Mouse (Mus musculus): ENCODE results near the gene Znrf1.

Znrf1 gene

DNA sequence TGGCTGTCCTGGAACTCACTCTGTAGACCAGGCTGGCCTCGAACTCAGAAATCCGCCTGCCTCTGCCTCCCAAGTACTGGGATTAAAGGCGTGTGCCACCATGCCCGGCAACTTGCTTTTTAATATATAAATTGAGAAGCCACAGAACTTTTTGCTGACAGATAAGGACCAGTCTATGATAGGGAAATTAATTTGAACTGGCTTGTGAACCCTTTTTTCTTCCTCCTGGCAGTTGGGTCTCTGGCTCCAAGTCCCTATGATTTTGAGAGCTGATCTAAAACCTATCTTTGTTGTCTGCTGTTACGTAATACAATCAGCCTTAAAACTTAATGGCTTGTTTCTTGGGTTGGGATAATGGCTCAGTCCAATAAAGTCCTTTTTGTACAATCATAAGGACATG, 27.2 kb downstream of the Znrf1 start:
- in situ Hi-C loops (cut with MboI; ENCODE audit: low pct_unique_long_range_greater_than_20kb in 1 of 2, low sequenced_read_pairs in 2 of 2, unreplicated experiment in 1 of 2), result no loop called here

DNA sequence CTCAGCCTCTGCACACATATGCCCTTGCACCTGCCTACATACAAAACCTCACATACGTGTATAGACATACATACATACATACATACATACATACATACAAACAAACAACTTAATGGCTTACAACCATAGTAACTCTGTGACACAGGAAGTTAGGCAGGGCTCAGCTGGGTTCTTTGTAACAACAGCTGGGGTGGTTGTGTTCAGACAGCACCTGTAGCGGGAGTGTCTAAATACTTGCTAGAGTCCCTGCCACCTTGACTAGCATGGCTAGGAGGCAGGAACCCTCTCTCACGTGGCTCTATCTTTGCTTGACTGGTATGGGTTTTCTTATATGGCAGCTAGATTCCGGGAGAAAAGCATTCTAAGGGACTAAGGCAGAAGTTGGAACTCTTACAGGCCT, 27.8 kb downstream of the Znrf1 start:
- in situ Hi-C loops (cut with MboI; ENCODE audit: low pct_unique_long_range_greater_than_20kb in 1 of 2, low sequenced_read_pairs in 2 of 2, unreplicated experiment in 1 of 2), result no loop called here

DNA sequence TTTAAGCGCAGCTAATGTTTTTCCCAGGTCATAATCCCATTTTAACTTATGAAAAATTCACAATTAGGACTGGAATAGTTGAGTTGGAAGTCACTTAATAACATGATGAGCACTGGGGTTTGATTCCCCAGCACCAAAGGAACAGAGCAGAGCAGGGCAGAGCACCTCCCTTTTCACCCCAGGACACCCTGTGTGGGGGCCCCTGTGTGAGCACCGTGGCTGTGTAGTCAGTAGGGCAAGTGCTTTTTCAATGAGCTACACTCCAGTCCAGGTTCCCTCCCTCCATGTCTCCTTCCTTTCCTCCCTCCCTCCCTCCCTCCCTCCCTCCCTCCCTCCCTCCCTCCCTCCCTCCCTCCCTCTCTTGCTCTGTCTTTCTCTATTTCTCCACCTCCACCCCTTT, 28.2 kb downstream of the Znrf1 start:
- in situ Hi-C loops (cut with MboI; ENCODE audit: low pct_unique_long_range_greater_than_20kb in 1 of 2, low sequenced_read_pairs in 2 of 2, unreplicated experiment in 1 of 2), result no loop called here

DNA sequence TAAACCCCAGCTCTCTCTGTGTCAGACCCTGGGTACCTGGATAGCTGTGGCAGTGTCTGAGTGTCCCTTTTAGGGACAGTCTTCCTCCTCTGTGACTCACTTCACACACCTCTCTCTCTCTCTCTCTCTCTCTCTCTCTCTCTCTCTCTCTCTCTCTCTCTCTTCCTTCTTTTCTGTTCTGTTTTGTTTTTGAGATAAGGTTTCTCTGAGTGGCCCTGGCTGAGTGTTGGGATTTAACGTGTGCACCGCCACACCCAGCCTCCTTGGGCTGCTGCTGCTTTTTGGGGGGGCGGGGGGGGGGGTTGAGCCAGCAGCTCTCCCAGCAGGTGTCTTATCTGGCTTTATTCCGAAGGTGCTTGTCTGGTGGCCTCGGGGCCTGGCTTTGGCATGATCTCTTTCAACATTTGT, 29.9 kb downstream of the Znrf1 start:
- in situ Hi-C loops (cut with MboI; ENCODE audit: low pct_unique_long_range_greater_than_20kb in 1 of 2, low sequenced_read_pairs in 2 of 2, unreplicated experiment in 1 of 2), result no loop called here

DNA sequence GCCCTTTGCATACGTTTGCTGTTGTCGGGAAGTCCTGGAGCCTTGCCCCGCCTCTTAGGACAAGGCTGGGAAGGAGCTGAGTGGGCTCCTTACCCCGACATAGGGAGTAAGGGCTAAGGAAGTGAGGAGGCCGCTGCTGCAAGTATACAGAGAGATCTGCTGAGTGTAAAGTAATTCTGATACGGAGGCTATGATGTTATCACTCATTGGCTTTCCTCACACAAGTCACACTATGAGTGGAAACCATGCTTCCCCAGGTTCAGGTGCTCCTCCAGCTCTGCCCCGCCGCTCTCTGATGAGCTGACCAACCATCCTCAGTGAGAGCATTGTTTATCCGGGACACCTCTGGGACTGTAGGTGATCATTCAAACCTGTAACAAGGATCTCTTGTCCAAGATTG, 30.4 kb downstream of the Znrf1 start:
- in situ Hi-C loops (cut with MboI; ENCODE audit: low pct_unique_long_range_greater_than_20kb in 1 of 2, low sequenced_read_pairs in 2 of 2, unreplicated experiment in 1 of 2), result no loop called here

DNA sequence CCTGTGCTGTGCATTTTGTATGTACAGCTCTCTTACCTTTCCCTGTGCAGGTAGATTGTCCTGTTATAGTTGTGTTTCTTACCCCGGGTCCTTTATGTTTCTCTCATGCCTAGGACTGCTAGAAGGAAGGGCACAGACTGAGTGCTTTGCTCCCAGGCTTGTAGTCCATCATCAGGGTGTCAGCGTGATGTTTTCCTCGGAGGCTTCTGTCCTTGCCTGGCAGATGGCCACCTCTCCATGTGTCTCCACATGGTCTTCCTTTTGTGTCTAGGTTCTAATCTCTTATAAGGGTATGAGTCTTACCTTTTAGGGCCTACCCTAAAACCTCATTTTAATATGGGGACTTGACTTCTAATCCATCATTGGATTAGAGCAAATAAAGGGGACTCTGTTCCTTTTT, 31.7 kb downstream of the Znrf1 start:
- in situ Hi-C loops (cut with MboI; ENCODE audit: low pct_unique_long_range_greater_than_20kb in 1 of 2, low sequenced_read_pairs in 2 of 2, unreplicated experiment in 1 of 2), result no loop called here

DNA sequence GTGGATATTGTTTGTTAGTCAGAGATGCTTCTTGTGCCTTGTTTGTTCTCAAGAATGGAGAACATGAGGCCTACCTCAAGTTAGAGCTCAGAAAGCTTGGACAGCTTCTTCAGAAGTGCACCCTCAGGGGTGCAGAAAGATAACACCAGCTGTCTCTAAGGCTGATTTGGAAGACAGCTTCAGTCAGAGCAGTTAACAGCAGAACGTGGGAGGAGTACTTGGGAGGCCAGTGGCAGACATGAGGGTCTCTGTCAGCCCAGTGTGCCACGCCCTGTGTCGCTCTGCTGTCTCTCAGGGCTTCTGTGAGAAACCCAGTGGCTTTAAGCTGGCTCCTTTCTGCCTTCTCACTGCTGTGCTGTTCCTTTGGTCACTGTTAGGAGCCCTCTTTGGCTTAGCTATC, 32.1 kb downstream of the Znrf1 start:
- in situ Hi-C loops (cut with MboI; ENCODE audit: low pct_unique_long_range_greater_than_20kb in 1 of 2, low sequenced_read_pairs in 2 of 2, unreplicated experiment in 1 of 2), result no loop called here

DNA sequence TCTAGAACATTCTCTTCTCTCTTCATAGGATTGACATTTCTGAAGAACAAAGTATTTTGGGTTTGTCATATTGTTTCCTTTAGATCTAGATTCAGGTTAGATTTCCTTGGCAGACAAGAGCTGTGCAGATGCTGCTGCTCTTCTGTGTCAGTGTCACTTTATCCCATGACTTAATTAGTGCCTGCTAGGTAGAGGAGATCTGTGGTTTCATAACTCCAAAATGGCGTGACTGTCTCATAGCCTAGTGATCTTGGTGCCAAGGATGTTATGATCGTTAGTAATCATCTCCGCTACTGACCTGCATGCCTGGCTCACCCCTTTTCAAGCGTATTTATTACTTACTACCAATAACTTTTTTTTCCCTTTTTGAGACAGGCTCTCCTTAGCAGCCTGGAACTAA, 34.0 kb downstream of the Znrf1 start:
- in situ Hi-C loops (cut with MboI; ENCODE audit: low pct_unique_long_range_greater_than_20kb in 1 of 2, low sequenced_read_pairs in 2 of 2, unreplicated experiment in 1 of 2), result no loop called here

DNA sequence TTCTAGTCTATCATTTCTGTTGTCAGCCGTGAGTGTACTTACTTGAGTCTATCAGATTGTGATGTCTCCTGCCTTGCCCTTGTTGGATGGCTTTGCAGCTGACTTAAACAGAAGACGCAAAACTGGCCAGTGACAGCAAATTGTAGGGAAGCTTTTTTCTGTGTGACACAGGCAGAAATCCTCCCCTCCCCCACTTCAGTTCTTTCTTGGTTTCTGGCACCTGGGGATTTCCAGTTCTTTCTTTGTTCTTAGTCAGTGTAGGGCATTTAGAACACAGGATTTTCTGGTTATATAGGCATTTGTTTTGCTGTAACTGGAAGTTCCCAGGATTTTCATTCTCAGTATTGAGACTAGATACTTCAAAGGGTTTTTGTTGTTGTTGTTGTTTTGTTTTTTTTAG, 34.5 kb downstream of the Znrf1 start:
- in situ Hi-C loops (cut with MboI; ENCODE audit: low pct_unique_long_range_greater_than_20kb in 1 of 2, low sequenced_read_pairs in 2 of 2, unreplicated experiment in 1 of 2), result no loop called here

DNA sequence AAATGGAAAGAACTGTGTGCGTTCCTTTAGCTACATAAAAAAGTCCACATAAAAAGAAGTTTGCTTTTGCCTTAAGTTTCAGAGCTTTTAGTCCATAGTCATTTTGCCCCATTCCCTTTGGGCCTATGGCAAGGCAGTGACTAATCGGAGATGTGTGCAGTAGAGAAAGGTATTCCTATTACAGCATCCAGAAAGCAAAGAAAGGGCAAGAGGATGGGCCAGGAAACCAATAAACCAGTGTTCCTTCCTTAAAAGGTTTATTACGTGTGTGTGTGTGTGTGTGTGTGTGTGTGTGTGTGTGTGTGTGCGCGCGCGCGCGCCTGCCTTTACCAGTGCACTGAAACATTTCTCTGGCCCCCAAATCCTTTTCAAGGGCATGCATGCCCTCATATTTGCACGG, 35.8 kb downstream of the Znrf1 start:
- in situ Hi-C loops (cut with MboI; ENCODE audit: low pct_unique_long_range_greater_than_20kb in 1 of 2, low sequenced_read_pairs in 2 of 2, unreplicated experiment in 1 of 2), result no loop called here

DNA sequence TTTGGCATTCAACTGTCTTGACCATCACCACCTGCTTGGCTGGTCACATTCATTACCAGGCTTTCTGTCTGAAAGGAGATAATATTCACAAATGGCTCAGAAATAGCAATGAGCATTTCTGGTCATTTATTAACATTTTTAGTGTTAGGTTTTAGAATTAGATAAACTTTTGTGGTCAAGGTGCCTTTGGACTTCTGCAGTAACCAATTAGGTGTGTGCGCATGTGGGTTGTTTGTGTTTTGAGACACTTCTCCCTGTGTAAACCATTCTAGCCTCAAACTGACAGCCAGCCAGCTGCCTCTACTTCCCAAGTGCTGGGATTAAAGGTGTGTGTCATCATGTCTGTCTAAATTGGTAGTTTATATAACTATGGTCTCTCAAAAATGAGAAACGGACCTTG, 36.5 kb downstream of the Znrf1 start:
- in situ Hi-C loops (cut with MboI; ENCODE audit: low pct_unique_long_range_greater_than_20kb in 1 of 2, low sequenced_read_pairs in 2 of 2, unreplicated experiment in 1 of 2), result no loop called here

DNA sequence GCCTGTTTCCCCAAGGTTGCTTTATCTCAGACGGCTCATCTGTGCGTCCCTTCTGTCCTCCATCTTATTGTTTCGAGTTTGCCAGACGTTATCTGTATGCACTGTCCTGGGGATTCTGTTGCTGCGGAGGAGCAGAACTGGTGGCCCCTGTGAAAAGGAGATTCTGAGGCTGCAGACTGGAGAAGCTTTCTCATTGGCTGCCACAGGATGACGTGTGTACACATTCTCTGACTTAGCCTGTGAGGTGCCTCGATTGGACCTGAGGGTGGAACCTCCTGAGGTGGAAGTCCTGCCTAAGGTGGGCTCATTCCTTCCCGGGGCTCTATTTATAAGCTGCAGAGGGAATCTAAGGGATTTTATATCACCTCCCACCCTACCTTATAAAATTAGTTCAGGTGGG, 37.7 kb downstream of the Znrf1 start:
- in situ Hi-C loops (cut with MboI; ENCODE audit: low pct_unique_long_range_greater_than_20kb in 1 of 2, low sequenced_read_pairs in 2 of 2, unreplicated experiment in 1 of 2), result no loop called here

DNA sequence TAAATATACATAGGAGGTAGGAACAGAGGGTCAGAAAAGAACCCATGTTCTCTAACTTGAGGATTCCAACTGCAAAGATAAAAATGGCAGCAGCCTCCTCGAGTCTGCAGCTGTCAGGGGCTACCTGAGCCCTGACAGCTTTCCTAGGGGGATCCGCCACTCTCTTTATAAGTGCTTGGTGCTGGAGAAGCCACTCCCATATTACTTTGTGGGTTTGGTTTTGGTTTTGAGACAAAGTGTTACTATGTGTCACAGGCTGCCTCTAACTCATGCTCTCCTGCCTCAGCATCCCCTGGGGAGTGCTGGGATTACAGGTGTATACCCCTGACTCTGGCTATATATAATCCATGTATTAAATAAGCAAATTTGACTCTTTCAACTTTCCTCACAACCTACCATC, 38.1 kb downstream of the Znrf1 start:
- in situ Hi-C loops (cut with MboI; ENCODE audit: low pct_unique_long_range_greater_than_20kb in 1 of 2, low sequenced_read_pairs in 2 of 2, unreplicated experiment in 1 of 2), result no loop called here

DNA sequence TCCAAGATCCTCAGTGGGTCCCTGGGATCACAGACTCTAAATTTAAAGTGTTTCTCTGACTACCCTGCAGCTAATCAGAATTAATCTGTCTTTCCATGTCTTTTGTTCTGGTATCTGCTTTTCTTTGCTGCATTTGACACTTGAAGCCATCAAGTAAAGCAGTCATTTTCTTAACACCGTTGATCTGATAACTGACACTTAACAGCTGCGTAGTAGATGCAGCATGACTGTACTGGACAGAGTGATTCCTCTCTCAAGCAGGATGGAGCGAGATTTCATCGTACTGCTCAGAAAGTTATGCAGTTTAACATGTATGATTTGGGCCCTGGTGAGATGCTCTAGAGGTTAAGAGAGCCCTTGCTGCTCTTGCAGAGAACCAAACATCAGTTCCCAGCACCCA, 39.6 kb downstream of the Znrf1 start:
- in situ Hi-C loops (cut with MboI; ENCODE audit: low pct_unique_long_range_greater_than_20kb in 1 of 2, low sequenced_read_pairs in 2 of 2, unreplicated experiment in 1 of 2), result no loop called here

DNA sequence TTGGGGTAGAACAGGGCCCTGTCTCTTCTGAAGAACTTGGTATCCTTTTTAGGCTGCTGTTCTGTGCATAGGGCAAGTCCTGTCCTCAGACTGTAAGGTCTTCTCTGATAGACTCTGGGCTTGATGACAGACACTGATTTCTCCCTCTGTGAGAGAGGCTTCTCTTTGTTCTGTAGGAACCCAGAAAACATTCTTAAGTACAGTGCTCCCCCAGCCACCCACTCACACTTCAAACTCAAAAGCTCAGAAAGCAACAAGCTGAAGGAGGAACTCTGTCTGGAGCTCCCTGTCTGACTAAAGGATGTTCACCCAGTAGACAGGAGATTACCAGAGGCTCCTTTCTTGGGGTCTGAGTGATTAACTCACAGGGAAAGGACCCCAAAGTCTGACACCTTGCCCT, 40.6 kb downstream of the Znrf1 start:
- in situ Hi-C loops (cut with MboI; ENCODE audit: low pct_unique_long_range_greater_than_20kb in 1 of 2, low sequenced_read_pairs in 2 of 2, unreplicated experiment in 1 of 2), result no loop called here

DNA sequence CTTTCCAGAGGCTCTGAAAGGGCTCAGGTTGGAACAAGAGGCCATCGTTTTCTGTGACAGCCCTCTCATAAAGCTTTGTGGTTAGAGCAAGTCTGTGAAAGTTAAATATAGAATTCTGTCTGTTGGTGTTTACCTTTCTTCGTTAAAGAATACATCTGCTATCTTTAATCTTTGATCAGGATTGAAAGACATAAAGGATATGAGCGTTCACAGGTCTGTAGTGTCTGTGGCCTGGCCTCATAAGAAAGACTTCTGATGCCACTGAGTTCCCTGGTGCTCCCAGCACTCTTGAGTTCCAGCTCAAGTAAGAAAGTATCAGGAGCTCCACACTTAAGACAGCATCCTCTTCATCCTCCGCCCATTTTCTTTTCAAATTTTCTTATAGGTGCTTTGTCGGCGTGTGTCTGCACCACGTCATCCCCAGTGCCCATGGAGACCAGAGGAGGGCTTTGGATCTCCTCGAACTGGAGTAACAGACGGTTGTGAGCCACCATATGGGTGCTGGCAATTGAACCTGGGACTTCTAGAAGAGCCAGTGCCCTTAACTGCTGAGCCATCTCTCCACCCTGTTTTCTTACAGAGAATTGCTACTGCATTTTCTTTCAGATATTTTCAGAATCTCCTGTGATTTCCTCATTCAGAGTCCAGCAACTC, 42.1 kb downstream of the Znrf1 start:
- in situ Hi-C loops (cut with MboI; ENCODE audit: low pct_unique_long_range_greater_than_20kb in 1 of 2, low sequenced_read_pairs in 2 of 2, unreplicated experiment in 1 of 2), result no loop called here

DNA sequence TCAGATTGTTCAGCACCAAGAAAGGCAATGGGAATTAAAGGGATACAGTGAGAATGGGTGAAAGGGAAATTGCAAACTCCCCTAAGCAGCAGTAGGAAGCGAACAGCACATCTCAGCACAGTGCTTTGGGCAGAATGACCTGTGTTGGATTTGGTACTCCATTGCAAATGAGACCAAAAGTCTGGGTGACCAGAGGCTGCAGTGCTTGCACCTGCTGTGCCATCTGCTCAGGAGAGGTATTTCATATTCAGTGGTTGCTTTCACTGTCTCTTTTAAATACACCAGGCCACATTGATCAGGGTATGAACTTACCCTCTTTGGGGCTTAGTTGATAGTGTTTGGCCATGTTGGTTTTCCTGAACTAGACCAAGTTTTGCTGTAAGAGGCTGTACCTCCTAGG, 43.4 kb downstream of the Znrf1 start:
- in situ Hi-C loops (cut with MboI; ENCODE audit: low pct_unique_long_range_greater_than_20kb in 1 of 2, low sequenced_read_pairs in 2 of 2, unreplicated experiment in 1 of 2), result no loop called here

DNA sequence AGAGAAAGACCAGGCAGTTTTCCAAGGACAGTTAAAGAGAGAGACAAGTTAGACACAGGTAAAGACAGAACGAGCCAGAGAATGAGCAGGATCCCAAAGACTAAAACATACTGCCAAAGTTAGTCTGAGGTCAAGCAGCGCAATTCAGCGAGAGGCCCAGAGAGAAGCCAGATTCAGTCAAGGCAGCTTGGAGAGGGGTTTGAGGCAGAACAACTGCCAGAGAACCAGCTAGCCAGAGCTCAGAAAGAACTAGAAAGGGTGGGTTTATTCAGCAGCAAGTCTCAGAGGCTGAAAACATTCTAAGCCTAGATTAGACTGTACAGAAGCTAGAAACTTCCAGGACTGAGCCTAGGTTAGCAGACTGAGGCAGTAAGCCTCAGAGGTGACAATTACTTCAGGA, 44.4 kb downstream of the Znrf1 start:
- in situ Hi-C loops (cut with MboI; ENCODE audit: low pct_unique_long_range_greater_than_20kb in 1 of 2, low sequenced_read_pairs in 2 of 2, unreplicated experiment in 1 of 2), result no loop called here

DNA sequence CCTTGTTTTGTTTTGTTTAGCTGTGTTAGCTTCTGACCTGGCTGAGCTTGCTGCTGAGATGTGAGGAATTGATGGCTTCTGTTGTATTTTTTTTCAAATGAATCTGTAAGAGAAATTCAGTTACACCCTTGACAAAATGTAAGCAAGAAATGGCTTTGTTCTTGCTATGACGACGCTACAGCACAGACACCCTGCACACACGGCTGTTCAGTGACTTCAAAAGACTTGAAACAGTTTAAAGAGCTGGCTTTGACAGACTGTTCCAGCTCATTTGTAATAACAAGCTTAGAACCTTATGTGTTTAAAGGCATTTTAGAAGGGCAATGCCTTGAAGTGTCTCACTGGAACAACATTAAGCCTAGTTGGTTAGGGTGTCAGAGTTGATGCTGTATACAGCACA, 46.5 kb downstream of the Znrf1 start:
- in situ Hi-C loops (cut with MboI; ENCODE audit: low pct_unique_long_range_greater_than_20kb in 1 of 2, low sequenced_read_pairs in 2 of 2, unreplicated experiment in 1 of 2), result no loop called here

DNA sequence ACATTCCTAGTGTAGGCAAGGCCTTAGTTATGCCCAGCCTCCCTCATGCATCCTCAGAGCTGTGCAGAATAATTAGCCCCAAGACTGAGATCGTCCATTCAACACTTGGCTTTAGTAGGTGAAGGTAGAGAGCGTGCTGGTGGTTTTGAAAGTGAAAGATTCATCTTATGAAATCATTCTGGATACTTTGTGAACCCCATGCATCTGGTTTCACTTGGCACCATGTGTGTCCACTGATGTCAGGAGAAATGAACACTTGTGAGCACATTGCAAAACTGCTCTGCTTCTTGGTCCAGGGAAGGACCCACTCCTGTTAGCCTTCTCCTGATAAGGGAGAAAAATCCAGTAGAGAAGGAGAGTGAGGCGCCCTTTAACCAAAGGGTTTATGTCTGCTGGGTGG, 49.0 kb downstream of the Znrf1 start:
- in situ Hi-C loops (cut with MboI; ENCODE audit: low pct_unique_long_range_greater_than_20kb in 1 of 2, low sequenced_read_pairs in 2 of 2, unreplicated experiment in 1 of 2), result no loop called here

DNA sequence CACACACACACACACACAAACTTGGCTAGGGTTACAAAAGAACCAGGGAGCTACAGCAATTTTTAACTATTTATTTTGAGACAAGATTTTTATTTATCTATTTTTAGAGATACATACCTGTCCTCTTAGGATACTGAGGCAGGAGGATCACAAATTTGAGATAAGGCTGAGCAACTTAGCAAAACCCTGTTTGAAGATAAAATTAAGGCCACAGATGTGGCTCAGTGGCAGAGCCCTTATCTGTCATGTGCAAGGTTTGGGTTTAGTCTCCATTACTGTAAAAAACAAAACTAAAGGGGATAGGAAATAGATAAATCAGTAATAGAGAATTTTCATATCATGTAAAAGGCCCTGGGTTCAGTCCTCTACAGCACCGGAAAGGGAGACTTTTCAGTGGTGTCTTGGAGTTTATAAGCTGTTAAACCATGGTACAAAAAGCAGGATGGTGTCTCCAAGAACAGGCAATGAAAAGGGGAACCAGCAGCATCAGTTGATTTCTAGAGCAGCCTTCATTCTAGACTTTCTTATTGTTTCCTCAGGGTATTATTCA, 51.7 kb downstream of the Znrf1 start:
- in situ Hi-C loops (cut with MboI; ENCODE audit: low pct_unique_long_range_greater_than_20kb in 1 of 2, low sequenced_read_pairs in 2 of 2, unreplicated experiment in 1 of 2), result no loop called here
